Mouse (Mus musculus) forebrain, postnatal 0 days (tissue): ENCODE results near the gene Col4a1. TPM values are rescaled to one million over a fixed set of nuclear protein-coding genes. Genes with fewer than 3 reads are reported as not detected.

Experiments
- ATAC-seq: fragments of 200-750 bp; cut with Nextera tagmentation; 2 replicates; pipeline ENCODE4 v1.8.0; 2017; ENCODE audit warnings: mild to moderate bottlenecking, moderate library complexity
- DNase-seq: peaks from one replicate; pipeline ENCODE4 v3.0.0-alpha.2; 2015
- H3K27ac ChIP-seq: fragments of 300-500 bp; sonication (generic); 2 replicates; pipeline ENCODE4 v1.5.1; 2014; ENCODE audit warnings: low read depth, mild to moderate bottlenecking, antibody characterized with exemption, low read length, moderate library complexity, mixed read lengths
- H3K27me3 ChIP-seq: fragments of 300-500 bp; sonication (generic); 2 replicates; pipeline ENCODE4 v1.6.1; 2014; ENCODE audit warnings: mild to moderate bottlenecking, low read length, mixed read lengths; ENCODE audit not compliant: insufficient read depth
- H3K36me3 ChIP-seq: fragments of 300-500 bp; sonication (generic); 2 replicates; pipeline ENCODE4 v1.6.1; 2014; ENCODE audit warnings: mild to moderate bottlenecking, moderate library complexity; ENCODE audit not compliant: insufficient read depth
- H3K4me1 ChIP-seq: fragments of 300-500 bp; sonication (generic); 2 replicates; pipeline ENCODE4 v1.6.1; 2014; ENCODE audit warnings: antibody characterized with exemption; ENCODE audit not compliant: insufficient read depth
- H3K4me2 ChIP-seq: fragments of 300-500 bp; sonication (generic); 2 replicates; pipeline ENCODE4 v1.6.1; 2014; ENCODE audit warnings: low read depth, mild to moderate bottlenecking, moderate library complexity
- H3K4me3 ChIP-seq: fragments of 300-500 bp; sonication (generic); 2 replicates; pipeline ENCODE4 v1.5.1; 2014; ENCODE audit warnings: low read depth, low read length, mixed read lengths
- H3K9ac ChIP-seq: fragments of 300-500 bp; sonication (generic); 2 replicates; pipeline ENCODE4 v1.6.1; 2014; ENCODE audit warnings: mild to moderate bottlenecking
- H3K9me3 ChIP-seq: fragments of 300-500 bp; sonication (generic); 2 replicates; pipeline ENCODE4 v1.6.1; 2016; ENCODE audit warnings: low read length
- CTCF ChIP-seq: sonication (generic); IDR thresholded peaks from 2 replicates; pipeline ENCODE4 v1.5.1; 2016; ENCODE audit warnings: antibody characterized with exemption, control low read depth, low read depth
- WGBS: fragments of 180-500 bp; shearing (Covaris S2); extraction: QIAGEN DNeasy Blood & Tissue Kit; methylation state at CpG from one replicate; pipeline ENCODE4 v1.1.7; 2014; 5-methylcytosine and 5-hydroxymethylcytosine counted together
- polyA plus RNA-seq: library from polyadenylated mRNA; unstranded; fragments of >200 nt; fragmentation: Nextera tagmentation; extraction: Ambion mirVana; gene quantifications from 2 replicates; pipeline ENCODE4 v1.2.1, GENCODE M21; 2015
- total RNA-seq: library from RNA; depleted of rRNA; stranded (reverse); fragments of >200 nt; gene quantifications from 2 replicates; pipeline ENCODE4 v1.2.3, GENCODE M21; 2014

Gene Col4a1
- total and polyA plus RNA-seq, 2 experiments from 2014 or later = 45.1 to 217 TPM

DNA sequence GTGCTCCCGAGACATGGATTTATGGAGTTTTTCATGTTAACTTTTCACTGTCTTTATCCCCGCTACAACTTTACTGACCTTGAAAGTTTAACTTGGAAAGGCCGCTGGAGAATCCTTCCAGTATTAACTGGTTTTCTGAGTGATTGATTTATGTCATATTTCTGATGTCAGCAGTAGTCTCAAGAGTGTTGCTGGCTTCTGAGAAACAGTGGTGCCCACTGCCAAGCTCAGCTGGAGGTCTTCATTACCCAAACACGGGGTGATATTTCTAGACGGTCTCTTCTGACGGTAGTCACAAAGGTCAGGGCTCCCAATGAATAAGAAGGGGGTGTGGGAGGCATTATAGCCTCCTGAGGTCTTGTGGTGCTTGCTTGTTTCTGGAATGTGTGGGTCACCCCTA lies 21.1 kb upstream of the Col4a1 start:
- ATAC-seq (no peak), DNase-seq (no peak)
- Histone ChIP-seq H3K9me3 (no peaks in the 10 kb centered on the region), H3K4me1 (no peaks in the 10 kb centered on the region), H3K4me3 (no peak overlapping the region), H3K36me3 (no peaks in the 10 kb centered on the region), H3K27me3 (no peaks in the 10 kb centered on the region), H3K27ac (no peak overlapping the region), H3K4me2 (no peak overlapping the region), H3K9ac (no peak overlapping the region)
- no peak for TF ChIP-seq CTCF
- WGBS = 79% methylated on average over 6 of the region's 6 CpGs

- Histone ChIP-seq H3K4me1 (no peaks in the 10 kb centered on the region), H3K27ac (no peak overlapping the region), H3K4me2 (no peak overlapping the region), H3K9me3 (no peaks in the 10 kb centered on the region), H3K4me3 (no peak overlapping the region), H3K27me3 (no peaks in the 10 kb centered on the region), H3K9ac (no peak overlapping the region), H3K36me3 (no peaks in the 10 kb centered on the region)
- no peak for DNase-seq
- ATAC-seq = no peak
- no peak for TF ChIP-seq CTCF
- WGBS = 79% methylated on average over 4 of the region's 4 CpGs
Measured at GRCm38 (mm10) chr8:11331561-11331960, 18.9 kb upstream of the Col4a1 start.

DNA sequence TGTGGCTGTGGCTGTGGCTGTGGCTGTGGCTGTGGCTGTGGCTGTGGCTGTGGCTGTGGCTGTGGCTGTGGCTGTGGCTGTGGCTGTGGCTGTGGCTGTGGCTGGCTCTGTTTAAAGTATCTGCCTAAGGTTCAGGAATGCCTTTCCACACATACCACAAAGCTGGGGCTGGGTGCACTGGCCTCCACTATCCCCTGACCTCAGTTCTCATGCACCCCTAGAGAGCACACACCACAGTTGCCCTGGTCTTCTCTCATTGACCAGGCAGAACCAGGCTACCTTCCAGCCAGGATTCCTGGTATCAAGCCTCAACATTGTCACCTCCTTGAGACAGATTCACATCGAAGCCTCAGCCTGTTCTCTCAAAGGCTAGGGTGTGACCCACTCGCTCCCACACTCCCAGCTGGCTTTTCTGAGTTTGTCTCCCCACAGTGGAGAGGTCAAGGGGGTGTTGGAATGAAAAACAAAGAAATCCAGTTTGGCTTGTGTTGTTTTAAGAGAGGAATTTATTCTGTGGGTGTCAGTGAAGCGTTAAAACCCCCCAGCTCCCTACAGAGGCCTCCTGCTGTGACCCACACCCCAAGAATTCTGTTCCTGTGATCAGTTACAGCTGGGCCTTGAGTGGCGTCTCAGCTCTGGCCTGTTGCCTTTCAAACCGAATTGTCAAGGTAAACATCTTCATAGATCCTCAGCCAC lies 15.2 kb upstream of the Col4a1 start:
- no peak overlapping the region for H3K4me2 ChIP-seq
- 65% methylated on average over 5 of the region's 5 CpGs for WGBS
- H3K27me3 ChIP-seq = no peaks in the 10 kb centered on the region
- H3K27ac ChIP-seq = no peak overlapping the region
- no peaks in the 10 kb centered on the region for H3K9me3 ChIP-seq
- H3K4me1 ChIP-seq = no peaks in the 10 kb centered on the region
- TF ChIP-seq CTCF = no peak
- no peak overlapping the region for H3K9ac ChIP-seq
- ATAC-seq = no peak
- no peak overlapping the region for H3K4me3 ChIP-seq
- no peak for DNase-seq
- no peaks in the 10 kb centered on the region for H3K36me3 ChIP-seq

- no peak overlapping the region for H3K9ac ChIP-seq
- H3K4me2 ChIP-seq = no peak overlapping the region
- H3K36me3 ChIP-seq = no peaks in the 10 kb centered on the region
- ATAC-seq (no peak), DNase-seq (no peak)
- TF ChIP-seq CTCF = no peak
- H3K9me3 ChIP-seq = no peaks in the 10 kb centered on the region
- WGBS = 47% methylated on average over 4 of the region's 4 CpGs
- H3K4me3 ChIP-seq = no peak overlapping the region
- no peaks in the 10 kb centered on the region for H3K4me1 ChIP-seq
- no peaks in the 10 kb centered on the region for H3K27me3 ChIP-seq
- no peak overlapping the region for H3K27ac ChIP-seq
Measured at GRCm38 (mm10) chr8:11327298-11327697, 14.7 kb upstream of the Col4a1 start.

DNA sequence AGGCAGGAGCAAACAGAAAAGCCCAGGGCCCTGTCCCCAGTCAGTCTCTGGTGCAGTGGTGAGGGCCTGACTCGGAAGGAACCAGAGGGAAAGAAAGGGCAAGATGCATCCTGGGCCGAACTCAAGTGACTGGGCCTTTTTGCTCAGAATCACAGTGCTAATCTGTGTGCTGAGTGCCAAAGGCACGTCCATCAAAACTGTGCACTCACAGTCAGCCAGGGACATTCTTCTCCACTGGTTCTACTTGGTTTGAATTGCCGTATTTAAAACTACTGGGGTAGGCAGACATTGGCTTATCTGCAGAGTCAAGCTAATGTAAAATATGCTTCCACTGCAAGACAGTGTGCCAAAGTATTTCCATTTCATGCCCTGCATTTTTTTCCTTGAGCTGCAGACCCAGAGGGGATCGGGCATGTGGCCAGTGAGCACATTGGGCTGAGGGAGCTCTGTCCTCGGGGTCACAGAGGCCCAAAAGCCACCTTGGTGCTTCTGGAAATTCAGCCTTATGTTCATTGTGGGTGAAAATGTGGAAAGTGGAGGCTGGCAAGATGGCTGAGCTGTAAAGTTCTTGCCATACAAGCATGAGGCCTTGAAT lies 12.3 kb upstream of the Col4a1 start:
- Histone ChIP-seq H3K9me3 (no peaks in the 10 kb centered on the region), H3K27ac (no peak overlapping the region), H3K9ac (no peak overlapping the region), H3K4me3 (no peak overlapping the region), H3K4me1 (no peaks in the 10 kb centered on the region), H3K27me3 (no peaks in the 10 kb centered on the region), H3K36me3 (no peaks in the 10 kb centered on the region), H3K4me2 (no peak overlapping the region)
- 62% methylated on average over 6 of the region's 6 CpGs for WGBS
- DNase-seq (no peak), ATAC-seq (no peak)
- TF ChIP-seq CTCF = no peak

DNA sequence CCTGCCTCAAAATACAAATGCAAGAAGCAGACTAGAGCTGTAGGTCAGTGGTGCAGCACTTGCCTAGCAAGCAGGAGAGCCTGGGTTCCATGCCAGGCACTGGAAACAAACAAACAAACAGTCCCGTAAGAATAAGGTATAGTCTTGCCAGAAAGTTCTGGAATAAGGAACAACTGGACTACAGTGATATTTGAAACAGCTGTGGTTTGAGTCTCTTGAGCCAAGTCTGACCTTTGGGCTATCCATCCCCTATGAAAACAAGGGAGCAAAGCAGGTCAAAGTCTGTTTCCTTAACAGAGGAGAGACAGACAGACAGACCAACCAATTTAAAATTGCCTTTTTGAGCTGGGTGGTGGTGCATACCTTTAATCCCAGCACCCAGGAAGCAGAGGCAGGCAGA lies 11.1 kb upstream of the Col4a1 start:
- H3K4me2 ChIP-seq = no peak overlapping the region
- H3K9me3 ChIP-seq = no peaks in the 10 kb centered on the region
- H3K4me1 ChIP-seq = no peaks in the 10 kb centered on the region
- no peaks in the 10 kb centered on the region for H3K36me3 ChIP-seq
- 94% methylated on average over 1 of the region's 1 CpGs for WGBS
- no peak overlapping the region for H3K9ac ChIP-seq
- no peak overlapping the region for H3K27ac ChIP-seq
- H3K27me3 ChIP-seq = no peaks in the 10 kb centered on the region
- no peak for TF ChIP-seq CTCF
- no peak overlapping the region for H3K4me3 ChIP-seq
- DNase-seq (no peak), ATAC-seq (no peak)

DNA sequence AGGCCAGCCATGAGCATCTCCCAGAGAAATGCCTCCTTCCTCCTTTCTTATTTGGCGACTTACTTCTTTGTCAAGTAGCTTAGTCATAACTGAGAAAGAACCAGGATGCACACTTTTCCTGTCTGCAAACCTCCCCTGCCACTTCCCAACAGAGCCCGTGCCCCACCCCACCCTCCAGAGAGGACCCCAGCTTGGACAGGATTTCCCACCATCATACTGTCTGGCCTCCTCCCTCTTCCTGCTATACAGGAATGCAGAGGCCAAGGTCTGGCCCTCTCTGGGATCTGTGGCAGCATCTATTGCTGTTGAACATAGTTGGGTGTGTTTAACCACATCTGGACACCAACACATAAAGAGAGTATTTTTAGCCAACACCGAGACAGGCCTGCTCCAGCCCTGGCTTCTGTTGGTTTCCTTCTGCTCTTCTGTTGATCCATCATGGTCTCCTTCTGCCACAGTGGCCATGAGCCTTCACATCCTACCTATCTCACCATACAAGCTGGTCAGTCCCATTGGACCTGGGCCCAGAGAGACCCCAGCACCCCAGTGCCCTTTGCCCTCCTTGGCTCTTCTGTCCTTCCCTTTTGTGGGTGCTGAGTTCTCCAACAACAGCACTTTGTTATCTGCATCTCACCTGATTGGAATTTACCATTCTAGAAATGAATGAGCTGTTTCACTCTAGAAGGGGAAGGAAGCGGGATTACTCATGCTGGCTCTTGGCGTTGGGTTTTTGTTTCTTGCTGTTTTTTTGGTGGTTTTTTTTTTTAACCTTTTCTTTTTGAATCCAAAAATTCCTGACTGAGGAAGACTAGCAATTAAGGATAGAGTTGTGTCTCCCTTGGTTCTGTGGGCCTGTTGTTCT lies 10.3 kb upstream of the Col4a1 start:
- no peak for ATAC-seq
- H3K4me2 ChIP-seq = no peak overlapping the region
- no peaks in the 10 kb centered on the region for H3K36me3 ChIP-seq
- no peaks in the 10 kb centered on the region for H3K4me1 ChIP-seq
- H3K27me3 ChIP-seq = no peaks in the 10 kb centered on the region
- H3K9me3 ChIP-seq = no peaks in the 10 kb centered on the region
- no peak overlapping the region for H3K9ac ChIP-seq
- H3K4me3 ChIP-seq = no peak overlapping the region
- no peak for DNase-seq
- 82% methylated on average over 5 of the region's 5 CpGs for WGBS
- no peak for TF ChIP-seq CTCF
- no peak overlapping the region for H3K27ac ChIP-seq
